Mouse (Mus musculus) kidney, embryonic 15.5 days (tissue): ENCODE measurements around the gene Dennd4b. TPM values are rescaled to one million over a fixed set of nuclear protein-coding genes. Genes with fewer than 3 reads are reported as not detected.
A peak's percentile ranks its signal among the peaks of the same experiment; 100 is the strongest.

Experiments
- ATAC-seq: fragments of 200-750 bp; cut with Nextera tagmentation; replicated peaks from 2 replicates; pipeline ENCODE4 v1.8.0; 2017; ENCODE audit warnings: moderate TSS enrichment; ENCODE audit not compliant: low FRiP score
- H3K27ac ChIP-seq: fragments of 300-500 bp; sonication (generic); 2 replicates; pipeline ENCODE4 v1.5.1; 2015; ENCODE audit warnings: mild to moderate bottlenecking, inconsistent platforms
- H3K27me3 ChIP-seq: fragments of 300-500 bp; sonication (generic); 2 replicates; pipeline ENCODE4 v1.6.1; 2015; ENCODE audit warnings: inconsistent platforms
- H3K36me3 ChIP-seq: fragments of 300-500 bp; sonication (generic); 2 replicates; pipeline ENCODE4 v1.6.1; 2015; ENCODE audit warnings: inconsistent platforms
- H3K4me1 ChIP-seq: fragments of 300-500 bp; sonication (generic); 2 replicates; pipeline ENCODE4 v1.6.1; 2015; ENCODE audit warnings: inconsistent platforms
- H3K4me2 ChIP-seq: fragments of 300-500 bp; sonication (generic); 2 replicates; pipeline ENCODE4 v1.6.1; 2015; ENCODE audit warnings: moderate library complexity, mild to moderate bottlenecking, inconsistent platforms
- H3K4me3 ChIP-seq: fragments of 300-500 bp; sonication (generic); replicated peaks from 2 replicates; pipeline ENCODE4 v1.5.1; 2015; ENCODE audit warnings: mild to moderate bottlenecking, inconsistent platforms
- H3K9ac ChIP-seq: fragments of 300-500 bp; sonication (generic); 2 replicates; pipeline ENCODE4 v1.6.1; 2015; ENCODE audit warnings: mild to moderate bottlenecking, inconsistent platforms
- H3K9me3 ChIP-seq: fragments of 300-500 bp; sonication (generic); replicated peaks from 2 replicates; pipeline ENCODE4 v1.6.1; 2016; ENCODE audit warnings: inconsistent platforms
- WGBS: fragments of 180-500 bp; shearing (Covaris S2); methylation state at CpG from one replicate; pipeline ENCODE4 v1.1.7; 2015; ENCODE audit warnings: mixed read lengths; 5-methylcytosine and 5-hydroxymethylcytosine counted together
- polyA plus RNA-seq: library from polyadenylated mRNA; unstranded; fragments of >200 nt; fragmentation: Nextera tagmentation; extraction: Ambion mirVana; gene quantifications from 2 replicates; pipeline ENCODE4 v1.2.1, GENCODE M21; 2015

Gene Dennd4b
- polyA plus RNA-seq, 1 experiment from 2014 or later = 3.9 TPM

DNA sequence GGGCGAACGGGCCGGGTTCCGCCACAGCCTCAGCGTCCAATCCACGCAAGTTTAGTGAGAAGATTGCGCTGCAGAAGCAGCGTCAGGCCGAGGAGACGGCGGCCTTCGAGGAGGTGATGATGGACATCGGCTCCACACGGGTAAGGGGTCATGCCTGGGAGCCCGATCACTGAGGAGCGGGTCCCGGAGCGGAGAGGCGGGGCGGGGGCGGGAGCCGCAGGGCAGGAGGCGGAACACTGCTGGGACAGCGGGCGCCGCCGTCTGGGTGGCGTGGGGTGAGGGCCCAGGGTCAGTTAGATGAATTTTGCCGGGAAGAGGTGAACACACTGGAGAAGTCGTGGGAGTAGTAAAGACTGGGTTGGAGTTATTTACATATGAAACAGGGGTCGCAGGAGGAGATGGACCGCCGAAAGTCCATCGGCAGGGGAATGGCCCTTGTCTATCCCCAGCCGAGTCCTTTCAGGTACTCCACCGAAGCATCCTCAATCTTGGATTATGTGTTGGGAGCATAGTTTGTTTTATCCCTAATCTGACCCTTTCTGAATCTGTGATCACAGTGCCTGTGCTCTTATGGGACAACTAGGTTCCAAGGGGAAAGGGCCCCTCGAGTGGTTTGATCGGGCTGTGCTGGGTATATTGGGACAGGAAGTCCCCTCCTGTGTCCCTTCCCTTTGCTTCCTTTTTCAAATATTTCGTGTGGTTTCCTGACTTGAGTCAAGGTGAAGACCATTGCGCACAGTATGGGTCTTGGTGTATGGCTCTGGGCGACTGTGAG, 10.4 kb upstream of the Dennd4b start:
- peak overlapping the region; percentile 72 for H3K4me2 ChIP-seq
- no peaks in the 10 kb centered on the region for H3K9me3 ChIP-seq
- peaks cover 50% of the 10 kb centered on the region for H3K36me3 ChIP-seq
- peak overlapping the region; percentile 82 for H3K9ac ChIP-seq
- H3K4me3 ChIP-seq = peak overlapping the region; percentile 78
- H3K27me3 ChIP-seq = no peaks in the 10 kb centered on the region
- peak overlapping the region; percentile 90 for H3K27ac ChIP-seq
- peak; percentile 78 for ATAC-seq
- under 1% methylated on average over 41 of the region's 41 CpGs for WGBS
- peaks cover 24% of the 10 kb centered on the region for H3K4me1 ChIP-seq

DNA sequence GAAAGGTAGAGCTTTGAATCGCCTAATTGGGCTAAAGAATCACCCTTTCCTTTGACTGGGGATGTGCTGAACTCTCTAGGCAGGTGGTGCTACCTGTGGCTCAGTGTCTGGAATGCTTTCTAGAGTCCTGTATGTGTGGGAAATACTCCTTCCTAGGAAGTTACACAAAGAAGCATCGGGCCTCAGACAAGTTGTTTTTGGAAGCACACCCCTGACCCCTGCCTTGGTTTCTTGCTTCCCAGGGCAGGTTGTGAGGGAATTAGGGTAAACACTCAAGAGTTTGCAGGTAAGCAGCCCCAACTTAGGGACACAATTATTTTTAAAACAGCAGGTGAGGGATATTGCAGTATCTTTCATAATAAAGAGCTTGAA, 9.8 kb upstream of the Dennd4b start:
- 3% methylated on average over 2 of the region's 2 CpGs for WGBS
- Histone ChIP-seq H3K27ac (peak overlapping the region; percentile 90), H3K36me3 (peaks cover 51% of the 10 kb centered on the region), H3K9me3 (no peaks in the 10 kb centered on the region), H3K9ac (peak overlapping the region; percentile 82), H3K27me3 (no peaks in the 10 kb centered on the region), H3K4me2 (peak overlapping the region; percentile 72), H3K4me3 (peak overlapping the region; percentile 78), H3K4me1 (peaks cover 23% of the 10 kb centered on the region)
- ATAC-seq = no peak

DNA sequence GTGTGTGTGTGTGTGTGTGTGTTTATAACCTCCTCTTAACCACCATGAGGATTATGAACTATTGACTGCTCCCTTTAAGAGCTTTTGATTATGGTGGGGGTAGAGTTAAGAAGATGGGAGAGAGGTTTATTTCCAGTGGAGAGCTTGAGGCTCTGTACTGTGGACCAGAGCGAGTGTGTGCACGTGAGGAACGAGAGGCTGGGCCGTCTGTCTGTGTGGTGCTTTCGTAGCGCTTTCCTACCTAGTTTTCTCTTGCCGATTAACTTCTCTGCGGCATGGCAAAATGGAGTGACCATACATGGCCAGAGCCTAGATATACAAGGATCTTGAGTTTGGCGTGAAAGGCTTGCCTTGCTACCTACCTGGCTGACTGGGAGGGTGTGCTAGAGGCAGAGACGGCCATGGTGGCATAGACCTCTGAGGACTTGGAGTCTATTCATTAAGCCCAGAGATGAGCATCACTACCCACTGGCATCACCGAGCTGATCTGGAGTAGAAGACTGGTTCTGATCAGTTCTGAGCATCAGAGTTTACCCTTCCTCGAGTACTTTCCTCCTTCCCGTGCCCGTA, 9.1 kb upstream of the Dennd4b start:
- 91% methylated on average over 14 of the region's 14 CpGs for WGBS
- Histone ChIP-seq H3K4me2 (peak overlapping the region; percentile 72), H3K4me3 (peak overlapping the region; percentile 78)

DNA sequence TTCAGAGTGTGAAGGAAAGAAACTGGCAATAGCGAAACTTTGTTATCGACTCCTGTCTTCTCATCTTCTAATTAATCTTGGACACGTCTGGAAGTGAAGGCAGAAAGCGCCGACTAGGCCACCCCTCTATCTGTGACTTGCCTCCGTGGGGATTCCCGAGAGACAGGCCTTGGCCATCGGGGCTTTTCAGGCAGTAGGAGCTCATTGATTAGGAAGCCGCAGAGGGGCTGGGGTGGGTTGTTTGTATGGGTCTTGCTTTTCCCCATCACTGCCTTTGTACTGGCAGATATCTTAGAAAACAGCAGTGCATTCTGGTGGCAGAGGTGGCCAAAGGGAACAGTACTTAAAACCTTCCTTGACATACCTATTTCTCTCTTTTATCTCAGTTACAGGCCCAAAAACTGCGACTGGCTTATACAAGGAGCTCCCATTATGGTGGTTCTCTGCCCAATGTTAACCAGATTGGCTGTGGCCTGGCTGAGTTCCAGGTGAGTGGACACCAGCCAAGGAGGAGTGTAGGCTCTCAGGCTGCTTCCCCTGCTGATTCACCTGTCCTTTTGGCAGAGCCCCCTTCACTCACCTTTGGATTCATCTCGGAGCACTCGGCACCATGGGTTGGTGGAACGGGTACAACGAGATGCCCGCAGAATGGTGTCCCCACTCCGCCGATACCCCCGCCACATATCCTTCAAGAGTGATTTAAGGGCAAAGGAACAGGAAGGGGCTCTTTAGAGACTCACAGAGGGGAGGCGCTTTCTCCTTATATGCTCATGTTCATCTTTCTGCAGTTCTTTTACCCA, 8.1 kb upstream of the Dennd4b start:
- no peaks in the 10 kb centered on the region for H3K9me3 ChIP-seq
- H3K4me3 ChIP-seq = no peak overlapping the region
- no peak overlapping the region for H3K9ac ChIP-seq
- no peak for ATAC-seq
- peaks cover 17% of the 10 kb centered on the region for H3K4me1 ChIP-seq
- no peak overlapping the region for H3K27ac ChIP-seq
- 91% methylated on average over 19 of the region's 19 CpGs for WGBS
- peaks cover 52% of the 10 kb centered on the region for H3K36me3 ChIP-seq
- no peak overlapping the region for H3K4me2 ChIP-seq
- H3K27me3 ChIP-seq = no peaks in the 10 kb centered on the region

More for the DNA sequence above, 9.1 kb upstream of the Dennd4b start:
- peaks cover 19% of the 10 kb centered on the region for H3K4me1 ChIP-seq
- H3K9me3 ChIP-seq = no peaks in the 10 kb centered on the region
- no peak overlapping the region for H3K27ac ChIP-seq
- no peak overlapping the region for H3K9ac ChIP-seq
- no peak for ATAC-seq
- no peaks in the 10 kb centered on the region for H3K27me3 ChIP-seq
- H3K36me3 ChIP-seq = peaks cover 51% of the 10 kb centered on the region

DNA sequence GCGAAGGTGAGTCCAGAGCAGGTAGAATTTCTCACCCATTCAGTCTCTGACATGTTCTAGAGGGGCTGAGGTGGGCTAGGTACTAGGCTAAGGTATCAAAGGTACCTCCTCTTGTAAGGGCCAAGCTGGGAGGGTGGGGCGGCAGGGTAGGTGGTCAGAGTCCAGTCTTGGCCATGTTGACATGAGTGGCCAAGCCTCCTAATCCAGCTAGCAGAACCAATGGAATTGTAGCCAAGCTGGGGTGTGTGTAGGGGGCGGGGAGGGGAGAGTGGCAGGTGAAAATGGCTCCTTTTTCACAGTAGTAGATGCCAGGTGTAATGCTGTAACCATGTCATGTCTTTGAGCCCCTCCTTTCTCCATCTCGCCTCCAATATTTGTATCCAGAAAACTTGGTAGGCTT, 6.5 kb upstream of the Dennd4b start:
- no peak overlapping the region for H3K4me3 ChIP-seq
- peaks cover 68% of the 10 kb centered on the region for H3K36me3 ChIP-seq
- no peaks in the 10 kb centered on the region for H3K27me3 ChIP-seq
- H3K4me2 ChIP-seq = no peak overlapping the region
- no peak overlapping the region for H3K9ac ChIP-seq
- no peaks in the 10 kb centered on the region for H3K9me3 ChIP-seq
- no peak for ATAC-seq
- 93% methylated on average over 4 of the region's 4 CpGs for WGBS
- H3K4me1 ChIP-seq = peaks cover 17% of the 10 kb centered on the region
- H3K27ac ChIP-seq = no peak overlapping the region

DNA sequence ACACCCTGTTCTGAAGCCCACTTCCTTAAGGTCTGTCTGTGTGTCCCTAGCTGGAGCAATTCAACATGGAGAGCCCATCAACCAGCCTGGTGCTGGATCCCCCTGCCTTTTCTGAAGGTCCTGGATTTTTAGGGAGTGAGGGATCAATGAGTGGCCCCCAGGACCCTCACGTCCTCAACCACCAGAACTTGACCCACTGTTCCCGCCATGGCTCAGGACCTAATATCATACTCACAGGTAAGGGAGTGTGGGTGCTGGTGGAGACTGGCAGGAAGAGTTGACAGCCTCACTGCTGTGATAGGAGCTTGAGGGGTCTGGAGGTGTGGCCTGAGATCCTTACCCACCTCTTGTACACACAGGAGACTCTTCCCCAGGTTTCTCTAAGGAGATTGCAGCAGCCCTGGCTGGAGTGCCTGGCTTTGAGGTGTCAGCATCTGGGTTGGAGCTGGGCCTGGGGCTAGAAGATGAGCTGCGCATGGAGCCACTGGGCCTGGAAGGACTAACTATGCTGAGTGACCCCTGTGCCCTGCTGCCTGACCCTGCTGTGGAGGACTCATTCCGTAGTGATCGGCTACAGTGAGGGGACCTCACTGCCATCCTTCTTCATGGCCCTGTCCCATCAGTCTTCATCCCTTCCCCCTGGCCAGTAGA, 1.7 kb upstream of the Dennd4b start:
- 89% methylated on average over 5 of the region's 5 CpGs for WGBS
- no peak overlapping the region for H3K27ac ChIP-seq
- no peak overlapping the region for H3K4me3 ChIP-seq
- no peak overlapping the region for H3K9ac ChIP-seq
- no peaks in the 10 kb centered on the region for H3K9me3 ChIP-seq
- H3K4me2 ChIP-seq = no peak overlapping the region
- peaks cover 12% of the 10 kb centered on the region for H3K4me1 ChIP-seq
- no peaks in the 10 kb centered on the region for H3K27me3 ChIP-seq
- peaks cover 64% of the 10 kb centered on the region for H3K36me3 ChIP-seq
- no peak for ATAC-seq

DNA sequence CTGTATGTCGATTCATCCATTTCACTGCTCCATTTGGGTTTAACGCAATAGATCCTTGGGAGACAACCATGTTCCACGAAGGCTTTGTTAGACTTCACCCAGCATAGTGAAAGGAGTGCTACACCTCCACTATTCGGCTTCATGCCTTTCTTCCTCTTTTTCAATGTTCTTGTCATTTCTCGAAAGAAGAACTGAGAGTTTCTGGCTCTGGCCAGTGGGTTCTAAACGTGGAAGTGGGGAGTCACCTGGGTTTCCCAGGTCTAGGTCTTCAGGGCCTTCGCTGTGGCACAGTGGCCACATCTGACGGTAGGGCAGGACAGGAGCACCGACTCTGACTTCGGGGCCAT, 325 bp upstream of the Dennd4b start:
- WGBS = 29% methylated on average over 10 of the region's 10 CpGs
- peak overlapping the region; percentile 81; the same call in 1 of the 2 replicates for H3K9ac ChIP-seq
- H3K9me3 ChIP-seq = no peaks in the 10 kb centered on the region
- H3K36me3 ChIP-seq = peaks cover 57% of the 10 kb centered on the region
- peaks cover 12% of the 10 kb centered on the region for H3K4me1 ChIP-seq
- H3K4me2 ChIP-seq = peak overlapping the region; percentile 83
- ATAC-seq = no peak
- H3K27me3 ChIP-seq = no peaks in the 10 kb centered on the region
- peak overlapping the region; percentile 98 for H3K27ac ChIP-seq
- peak overlapping the region; percentile 89 for H3K4me3 ChIP-seq

DNA sequence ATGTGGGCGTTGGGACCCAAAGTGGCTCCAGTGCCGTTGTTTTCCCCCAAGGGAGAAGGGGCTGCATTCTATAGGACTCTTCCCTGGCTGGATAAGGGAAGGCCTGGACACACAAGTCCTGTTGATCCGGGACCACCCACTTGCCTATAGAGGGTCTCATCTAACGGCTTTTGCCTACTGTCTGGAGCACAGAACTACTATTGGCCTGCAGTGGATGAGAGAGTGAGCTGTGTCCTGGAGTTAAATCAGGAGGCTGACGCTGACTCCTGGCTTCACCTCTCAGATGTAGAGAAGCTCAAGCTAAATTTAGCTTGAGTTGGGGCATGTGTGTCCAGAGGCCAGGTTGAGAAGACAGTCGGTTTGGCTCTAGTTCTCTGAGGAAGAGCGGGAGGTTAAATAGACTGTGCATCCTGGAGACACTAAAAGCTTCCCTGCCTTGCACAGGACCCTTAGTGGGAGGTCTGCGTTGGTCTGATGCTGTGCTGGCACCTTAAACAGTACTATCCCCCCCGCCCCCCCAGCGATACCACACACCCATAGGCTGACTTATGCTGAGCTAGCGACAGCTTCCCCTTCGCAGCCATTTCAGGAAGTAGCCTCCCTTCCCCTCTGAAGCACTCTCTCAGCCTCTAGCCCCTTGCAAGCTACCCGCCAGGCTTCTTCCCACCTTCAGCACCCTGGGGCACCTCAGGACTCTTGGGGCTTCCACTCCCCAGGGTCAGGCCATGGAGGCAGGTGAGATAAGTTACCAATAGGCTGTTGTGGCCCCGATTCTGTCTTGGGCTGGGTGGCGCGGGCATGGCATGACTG, 1.2 kb downstream of the Dennd4b start:
- Histone ChIP-seq H3K4me1 (peaks cover 12% of the 10 kb centered on the region), H3K27ac (peak overlapping the region; percentile 98), H3K9me3 (no peaks in the 10 kb centered on the region), H3K9ac (peak overlapping the region; percentile 81), H3K36me3 (peaks cover 56% of the 10 kb centered on the region), H3K4me3 (peak overlapping the region; percentile 89), H3K27me3 (no peaks in the 10 kb centered on the region), H3K4me2 (peak overlapping the region; percentile 83)
- WGBS = 23% methylated on average over 16 of the region's 16 CpGs
- ATAC-seq = peak; percentile 41

DNA sequence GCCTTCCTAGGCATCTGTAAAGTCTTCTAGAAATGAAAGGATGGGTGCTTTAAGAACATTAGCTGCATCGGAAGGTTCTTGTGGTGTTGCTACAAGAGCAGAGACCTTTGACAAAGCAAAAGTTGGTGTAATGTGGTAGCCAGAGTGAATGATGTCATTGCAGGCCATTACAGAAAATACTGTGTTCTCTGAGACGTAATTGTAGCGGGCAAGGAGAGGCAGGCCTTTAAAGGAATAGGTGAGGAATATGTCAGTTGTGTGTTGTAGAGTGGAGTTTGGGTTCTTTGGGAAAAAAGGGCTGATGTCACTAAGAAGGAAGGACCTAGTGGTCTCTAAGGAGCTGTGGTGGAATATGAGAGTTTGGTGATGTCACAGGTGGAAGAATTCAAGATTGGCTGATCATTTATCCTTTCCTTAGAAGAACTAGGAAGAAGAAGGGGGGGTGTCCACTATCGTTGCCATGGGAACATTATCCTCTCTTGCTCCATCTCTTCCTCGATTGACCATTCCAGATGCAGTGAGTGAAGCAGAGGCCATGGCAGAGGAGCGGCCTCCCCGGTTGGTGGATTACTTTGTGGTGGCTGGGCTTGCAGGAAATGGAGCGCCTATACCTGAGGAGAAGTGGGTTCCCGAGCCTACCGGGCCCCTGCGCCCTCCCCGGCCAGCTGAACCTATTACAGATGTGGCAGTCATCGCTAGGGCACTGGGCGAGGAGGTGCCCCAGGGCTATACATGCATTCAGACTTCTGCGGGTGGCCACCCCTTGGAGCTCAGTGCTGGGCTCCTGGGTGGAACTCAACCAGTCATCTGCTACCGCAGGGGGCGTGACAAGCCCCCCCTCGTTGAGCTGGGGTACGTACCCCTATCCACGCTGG, 2.2 kb downstream of the Dennd4b start:
- H3K4me2 ChIP-seq = no peak overlapping the region
- peak overlapping the region; percentile 98; the same call in 1 of the 2 replicates for H3K27ac ChIP-seq
- WGBS = 93% methylated on average over 20 of the region's 20 CpGs

DNA sequence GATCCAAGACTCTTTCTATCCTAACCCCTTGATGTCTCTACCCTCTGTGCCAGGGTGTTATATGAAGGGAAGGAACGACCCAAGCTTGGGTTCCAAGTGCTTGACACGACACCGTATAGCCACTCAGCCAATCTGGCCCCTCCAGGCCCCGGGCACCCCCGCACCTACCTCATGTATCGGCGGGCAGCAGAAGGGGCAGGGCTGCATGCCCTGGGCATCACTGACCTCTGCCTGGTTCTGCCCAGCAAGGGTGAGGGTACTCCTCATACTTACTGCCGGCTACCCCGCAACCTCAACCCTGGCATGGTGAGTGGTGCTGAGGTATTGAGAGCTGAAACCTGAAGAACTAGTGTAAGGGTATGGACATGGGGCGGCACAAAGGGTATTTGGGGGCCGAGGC, 3.2 kb downstream of the Dennd4b start:
- no peak for ATAC-seq
- H3K36me3 ChIP-seq = peaks cover 55% of the 10 kb centered on the region
- no peak overlapping the region for H3K4me2 ChIP-seq
- H3K9ac ChIP-seq = no peak overlapping the region
- 92% methylated on average over 11 of the region's 11 CpGs for WGBS
- H3K9me3 ChIP-seq = no peaks in the 10 kb centered on the region
- no peak overlapping the region for H3K4me3 ChIP-seq
- peaks cover 12% of the 10 kb centered on the region for H3K4me1 ChIP-seq
- H3K27ac ChIP-seq = no peak overlapping the region
- H3K27me3 ChIP-seq = no peaks in the 10 kb centered on the region

More for the DNA sequence above, 2.2 kb downstream of the Dennd4b start:
- H3K9ac ChIP-seq = no peak overlapping the region
- ATAC-seq = no peak
- H3K27me3 ChIP-seq = no peaks in the 10 kb centered on the region
- H3K36me3 ChIP-seq = peaks cover 55% of the 10 kb centered on the region
- H3K4me3 ChIP-seq = no peak overlapping the region
- no peaks in the 10 kb centered on the region for H3K9me3 ChIP-seq
- H3K4me1 ChIP-seq = peaks cover 12% of the 10 kb centered on the region
